Mouse (Mus musculus) layer of hippocampus, adult 2 months (tissue): Measurements from ENCODE around the gene Vmn2r93. TPM values are rescaled to one million over a fixed set of nuclear protein-coding genes. Genes with fewer than 3 reads are reported as not detected.

Experiments used
- DNase-seq, 2 experiments: peaks; one replicate each; pipeline ENCODE4 v3.0.0; 2022; ENCODE audit warnings: low spot score in 2 of 2
- H3K27ac ChIP-seq: fragments of 200-600 bp; 2 replicates; pipeline ENCODE4 v1.8.1; 2022
- H3K4me3 ChIP-seq: fragments of 200-600 bp; 2 replicates; pipeline ENCODE4 v1.8.1; 2022; ENCODE audit warnings: mild to moderate bottlenecking
- CTCF ChIP-seq: fragments of 200-600 bp; conservative IDR thresholded peaks from 2 replicates; pipeline ENCODE4 v1.8.1; 2022; ENCODE audit warnings: antibody characterized with exemption, mild to moderate bottlenecking, moderate library complexity
- long read RNA-seq, 2 experiments: library from polyadenylated mRNA; stranded (forward); transcript quantifications; one replicate each; pipeline ENCODE4 v2.0.0; 2021; ENCODE audit warnings: borderline mapping rate in 2 of 2
- total RNA-seq, 2 experiments: library from RNA; stranded (reverse); gene quantifications; 2 replicates each; pipeline ENCODE4 v1.2.3; 2021

Vmn2r93 gene
- total RNA-seq: not detected
- long read RNA-seq, experiment 1: 0 reads
- long read RNA-seq, experiment 2: 0 reads

DNA sequence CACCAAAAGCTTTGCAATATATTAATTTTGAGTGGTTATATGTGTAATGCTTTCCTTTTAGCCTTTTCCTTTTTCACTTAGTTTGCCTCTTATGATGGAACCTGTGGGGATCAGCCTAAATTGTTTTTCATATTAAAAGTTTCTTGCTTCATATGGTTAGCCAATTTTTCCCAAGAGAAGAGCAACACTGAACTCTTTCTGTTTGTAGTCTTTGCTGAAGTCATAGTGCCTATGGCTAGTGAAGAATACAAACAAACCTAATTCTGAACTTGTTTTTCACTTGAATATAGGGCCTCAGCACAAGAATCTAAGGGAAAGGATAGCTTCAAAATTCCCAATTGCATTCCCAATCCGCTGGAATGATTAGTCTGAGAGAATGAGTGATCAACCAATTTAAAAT, at the start of gene Vmn2r93:
Gene Vmn2r93 (plus strand): TSS at position 301 of the 400 bp plus-strand sequence.
- no peak within 1 kb of the TSS for H3K4me3 ChIP-seq
- no peak for TF ChIP-seq CTCF
- DNase-seq: no peak
- no peak within 1 kb of the TSS for H3K27ac ChIP-seq

DNA sequence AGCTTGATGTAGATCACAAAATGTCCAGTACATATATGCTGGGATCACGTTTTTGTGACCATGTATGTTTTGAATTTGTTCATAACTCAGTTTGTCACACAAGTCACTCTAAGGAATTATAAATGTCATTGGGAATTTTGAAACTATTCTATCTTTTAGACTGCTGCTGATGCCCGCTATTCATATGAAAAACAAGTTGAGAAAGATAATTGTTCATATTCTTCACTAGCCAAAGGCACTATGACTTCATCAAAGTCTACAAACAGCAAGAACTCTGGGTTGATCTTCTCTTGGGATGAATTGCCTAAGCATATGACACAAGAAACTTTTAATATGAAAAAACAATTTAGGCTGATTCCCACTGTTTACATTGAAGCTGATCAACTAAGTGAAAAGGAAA, 20.2 kb upstream of the Vmn2r93 start, which contains the start of gene Vmn2r94:
Gene Vmn2r94 (minus strand): TSS at position 101 of the 400 bp plus-strand sequence.
- Histone ChIP-seq H3K4me3 (no peak within 1 kb of the TSS), H3K27ac (no peak within 1 kb of the TSS)
- no peak for DNase-seq
- TF ChIP-seq CTCF: no peak

DNA sequence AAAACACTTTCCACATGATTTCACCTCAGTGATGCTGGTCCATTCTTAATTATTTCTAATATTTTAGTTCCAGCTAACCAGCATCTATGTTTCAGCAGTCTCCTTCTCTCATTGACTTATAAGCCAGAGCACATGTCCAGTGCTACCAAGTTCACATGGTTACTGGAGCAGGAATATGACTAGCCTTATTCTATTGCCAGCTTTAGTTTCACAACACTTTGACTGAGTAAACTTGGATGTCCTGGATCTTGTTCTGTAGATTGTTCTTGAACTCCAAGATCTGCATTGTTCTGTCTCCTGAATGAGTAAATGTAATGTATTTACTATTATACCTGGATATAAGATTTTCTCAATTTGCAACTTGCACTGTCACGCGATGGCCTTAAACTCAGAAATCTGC, 25.1 kb downstream of the Vmn2r93 start:
- no peak for TF ChIP-seq CTCF
- no peak overlapping the region for H3K4me3 ChIP-seq
- no peak for DNase-seq
- no peak overlapping the region for H3K27ac ChIP-seq

GRCm38 (mm10) chr17:18360007-18360406, 62.1 kb downstream of the Vmn2r93 start:
- DNase-seq: no peak

DNA sequence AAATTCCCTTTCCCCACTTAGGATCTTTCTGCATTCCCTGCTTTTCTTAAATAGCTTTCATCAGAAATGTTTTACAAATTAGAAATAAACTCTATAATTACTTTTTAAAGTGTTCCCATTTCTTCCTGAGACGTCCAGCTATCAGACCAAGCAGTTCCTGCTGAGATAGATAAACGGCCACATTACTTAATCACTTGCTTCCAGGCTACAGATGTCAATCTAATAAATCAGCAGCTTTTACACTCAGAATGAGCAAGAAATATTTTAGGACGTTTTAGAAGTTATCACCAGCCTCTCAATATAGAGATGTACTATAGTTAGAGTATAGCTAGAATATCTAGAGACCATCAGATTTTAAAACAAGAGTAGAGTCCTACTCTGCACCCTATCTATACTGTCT, 62.7 kb downstream of the Vmn2r93 start:
- DNase-seq: no peak
- no peak overlapping the region for H3K4me3 ChIP-seq
- H3K27ac ChIP-seq: no peak overlapping the region
- TF ChIP-seq CTCF: no peak

More at GRCm38 (mm10) chr17:18360007-18360406, 62.1 kb downstream of the Vmn2r93 start:
- H3K4me3 ChIP-seq: no peak overlapping the region
- H3K27ac ChIP-seq: no peak overlapping the region
- TF ChIP-seq CTCF: no peak

Other genes starting within 250 kb of the Vmn2r93 start
- gene Vmn2r124, start 248.7 kb upstream of the Vmn2r93 start, total RNA-seq: under 1 TPM in 1 of 2 experiments, not detected in 1; 0.05 TPM
- not detected for gene Vmn2r91, start 213.1 kb upstream of the Vmn2r93 start, total RNA-seq
- not detected for gene Vmn2r92, start 146.2 kb upstream of the Vmn2r93 start, total RNA-seq
- gene Vmn2r94, start 20.3 kb upstream of the Vmn2r93 start, total RNA-seq: not detected
- not detected for gene Vmn2r95, start 126.0 kb downstream of the Vmn2r93 start, total RNA-seq